Mouse (Mus musculus) liver, adult 2 months (tissue): ENCODE measurements at regions not wholly inside any gene's neighbourhood (a gene's known extent, or its start where the extent isn't known, plus 50 kb on each side); places are given as distances from the start of the nearest gene placed in this dataset.
A peak's percentile ranks its signal among the peaks of the same experiment; 100 is the strongest.

ENCODE experiments used
- DNase-seq: peaks from one replicate; pipeline ENCODE4 v3.0.0-alpha.2; 2011; ENCODE audit warnings: low read depth, low spot score; ENCODE audit errors: extremely low read depth
- H3K27ac ChIP-seq: fragments of 200-500 bp; replicated peaks from 2 replicates; pipeline ENCODE4 v1.5.1; 2012; ENCODE audit warnings: low read depth, mild to moderate bottlenecking, control low read depth, inconsistent platforms, low read length; ENCODE audit not compliant: insufficient read depth
- H3K27me3 ChIP-seq: fragments of 200-500 bp; 2 replicates; pipeline ENCODE4 v1.6.1; 2012; ENCODE audit warnings: mild to moderate bottlenecking, moderate library complexity, low read length, inconsistent platforms; ENCODE audit not compliant: control insufficient read depth, insufficient read depth
- H3K36me3 ChIP-seq: fragments of 200-500 bp; 2 replicates; pipeline ENCODE4 v1.6.1; 2012; ENCODE audit warnings: low read length, inconsistent platforms; ENCODE audit not compliant: control insufficient read depth, insufficient read depth
- H3K4me1 ChIP-seq: fragments of 200-500 bp; 2 replicates; pipeline ENCODE4 v1.6.1; 2011; ENCODE audit warnings: low read length; ENCODE audit not compliant: control insufficient read depth, insufficient read depth
- H3K4me3 ChIP-seq: fragments of 200-500 bp; 2 replicates; pipeline ENCODE4 v1.5.1; 2011; ENCODE audit warnings: low read depth, mild to moderate bottlenecking, control low read depth, low read length, moderate library complexity; ENCODE audit not compliant: insufficient read depth
- H3K79me2 ChIP-seq: fragments of 200-500 bp; 2 replicates; pipeline ENCODE4 v1.6.1; 2012; ENCODE audit warnings: inconsistent platforms, mild to moderate bottlenecking, low read length, moderate library complexity; ENCODE audit not compliant: control insufficient read depth, insufficient read depth
- H3K9ac ChIP-seq: fragments of 200-500 bp; 2 replicates; pipeline ENCODE4 v1.6.1; 2012; ENCODE audit warnings: low read depth, mild to moderate bottlenecking, control low read depth, inconsistent platforms, low read length
- CTCF ChIP-seq: fragments of 200-500 bp; IDR thresholded peaks from 2 replicates; pipeline ENCODE4 v1.5.1; 2011; ENCODE audit warnings: low read depth, low read length, control low read depth
- POLR2A ChIP-seq: fragments of 200-500 bp; IDR thresholded peaks from 2 replicates; pipeline ENCODE4 v1.6.1; 2011; ENCODE audit warnings: low read length, control low read depth; ENCODE audit not compliant: insufficient read depth; ENCODE audit errors: extremely low read depth
- WGBS: fragments of 180-500 bp; shearing (Covaris S2); methylation state at CpG from one replicate; pipeline ENCODE4 v1.1.7; 2018; 5-methylcytosine and 5-hydroxymethylcytosine counted together

- TF ChIP-seq CTCF, result no peak
- TF ChIP-seq POLR2A, result no peak
- H3K27ac ChIP-seq, result no peak overlapping the region
- no peak overlapping the region for H3K9ac ChIP-seq
- H3K4me3 ChIP-seq, result no peak overlapping the region
- no peaks in the 10 kb centered on the region for H3K36me3 ChIP-seq
- no peaks in the 10 kb centered on the region for H3K27me3 ChIP-seq
- DNase-seq, result no peak
- H3K79me2 ChIP-seq, result no peaks in the 10 kb centered on the region
- H3K4me1 ChIP-seq, result no peaks in the 10 kb centered on the region
- 50% methylated on average over 3 of the region's 3 CpGs for WGBS
Measured at GRCm38 (mm10) chr16:97234321-97234720, 63.8 kb upstream of the Dscam start.

DNA sequence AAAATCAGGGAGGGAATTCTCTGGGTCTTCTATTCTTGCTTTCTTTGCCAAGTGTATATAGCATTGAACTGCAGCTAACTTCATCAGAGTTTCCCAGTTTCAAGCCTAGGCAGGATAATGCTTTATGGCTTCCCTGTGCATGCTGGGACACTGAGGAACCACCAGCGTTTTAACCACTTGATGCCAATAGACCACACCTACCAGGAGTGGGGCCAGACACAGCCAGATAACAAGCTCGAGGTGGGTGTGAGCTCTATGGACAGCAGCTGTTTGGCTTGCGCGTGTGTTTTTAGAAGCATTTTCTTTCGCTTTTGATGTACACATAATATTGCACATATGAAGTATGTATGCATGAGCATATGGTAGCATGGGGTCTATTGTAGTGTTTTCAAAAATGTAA lies 69.1 kb upstream of the Dscam start:
- Histone ChIP-seq H3K9ac (no peak overlapping the region), H3K79me2 (no peaks in the 10 kb centered on the region), H3K4me1 (no peaks in the 10 kb centered on the region), H3K36me3 (no peaks in the 10 kb centered on the region), H3K27me3 (no peaks in the 10 kb centered on the region), H3K4me3 (no peak overlapping the region), H3K27ac (no peak overlapping the region)
- no peak for DNase-seq
- TF ChIP-seq POLR2A (no peak), CTCF (no peak)
- 71% methylated on average over 5 of the region's 5 CpGs for WGBS

GRCm38 (mm10) chr16:97240085-97240484 lies 69.5 kb upstream of the Dscam start:
- H3K79me2 ChIP-seq, result no peaks in the 10 kb centered on the region
- H3K9ac ChIP-seq, result no peak overlapping the region
- H3K27me3 ChIP-seq, result no peaks in the 10 kb centered on the region
- no peak overlapping the region for H3K4me3 ChIP-seq
- WGBS, result 77% methylated on average over 7 of the region's 7 CpGs
- H3K4me1 ChIP-seq, result no peaks in the 10 kb centered on the region
- DNase-seq, result no peak
- H3K27ac ChIP-seq, result no peak overlapping the region
- TF ChIP-seq CTCF (no peak), POLR2A (no peak)
- H3K36me3 ChIP-seq, result no peaks in the 10 kb centered on the region

DNA sequence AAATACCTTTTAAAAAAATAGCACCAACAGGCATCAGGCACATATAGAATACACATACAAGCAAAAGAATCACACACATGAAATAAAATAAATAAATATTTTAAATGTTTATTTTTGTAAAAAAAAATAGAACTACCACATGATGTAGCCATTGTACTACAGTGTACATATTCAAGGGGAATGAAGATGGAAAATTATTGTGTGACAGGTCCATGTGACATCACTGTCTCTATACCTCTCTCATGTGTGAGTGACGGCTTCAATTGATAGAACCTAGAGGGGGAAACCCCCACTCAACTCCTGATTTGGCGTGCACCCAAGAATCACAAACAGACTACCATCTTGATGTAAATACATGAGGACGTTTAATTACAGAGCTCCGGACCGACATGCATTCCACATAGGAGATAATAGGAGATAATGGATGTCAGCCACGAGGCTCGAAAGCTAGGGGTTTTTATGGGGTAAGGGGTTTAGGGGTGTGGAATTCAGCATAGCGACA lies 70.4 kb upstream of the Dscam start:
- H3K36me3 ChIP-seq, result no peaks in the 10 kb centered on the region
- H3K27me3 ChIP-seq, result no peaks in the 10 kb centered on the region
- no peak overlapping the region for H3K27ac ChIP-seq
- 48% methylated on average over 8 of the region's 8 CpGs for WGBS
- no peaks in the 10 kb centered on the region for H3K4me1 ChIP-seq
- no peak overlapping the region for H3K9ac ChIP-seq
- H3K79me2 ChIP-seq, result no peaks in the 10 kb centered on the region
- no peak for DNase-seq
- no peak overlapping the region for H3K4me3 ChIP-seq
- TF ChIP-seq CTCF, result no peak
- no peak for TF ChIP-seq POLR2A

- Histone ChIP-seq H3K9ac (no peak overlapping the region), H3K36me3 (no peaks in the 10 kb centered on the region), H3K4me1 (no peaks in the 10 kb centered on the region), H3K4me3 (no peak overlapping the region), H3K27me3 (no peaks in the 10 kb centered on the region), H3K79me2 (no peaks in the 10 kb centered on the region), H3K27ac (no peak overlapping the region)
- DNase-seq, result no peak
- TF ChIP-seq CTCF (no peak), POLR2A (no peak)
Measured at GRCm38 (mm10) chr16:97241639-97242038, 71.1 kb upstream of the Dscam start.

DNA sequence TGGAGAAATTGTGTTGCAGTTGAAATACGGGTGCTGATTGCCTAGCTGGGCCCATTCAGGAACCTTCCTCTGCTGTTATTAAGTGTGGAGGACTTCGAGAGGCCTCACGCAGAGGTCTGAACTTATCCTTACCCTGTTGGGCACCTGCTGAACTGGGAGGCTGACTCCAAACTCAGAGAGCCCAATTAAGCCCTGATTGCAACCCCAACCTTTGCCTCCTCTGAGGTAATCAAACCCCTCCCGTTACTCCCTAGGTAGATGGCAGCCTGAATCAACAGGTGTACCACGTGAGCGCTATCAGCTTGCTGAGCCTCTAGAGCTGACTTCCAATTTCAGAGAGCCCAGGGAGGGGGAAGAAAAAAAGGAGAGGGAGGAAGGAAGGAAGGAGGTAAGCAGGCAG lies 79.9 kb upstream of the Dscam start:
- TF ChIP-seq CTCF, result no peak
- no peak for TF ChIP-seq POLR2A
- 59% methylated on average over 6 of the region's 6 CpGs for WGBS
- Histone ChIP-seq H3K36me3 (no peaks in the 10 kb centered on the region), H3K79me2 (no peaks in the 10 kb centered on the region), H3K27me3 (no peaks in the 10 kb centered on the region), H3K4me3 (no peak overlapping the region), H3K27ac (no peak overlapping the region), H3K9ac (no peak overlapping the region), H3K4me1 (no peaks in the 10 kb centered on the region)
- DNase-seq, result peak; percentile 1
